Mouse (Mus musculus) myocyte (in vitro differentiated cells): ENCODE data around the gene Gng7. TPM values are rescaled to one million over a fixed set of nuclear protein-coding genes. Genes with fewer than 3 reads are reported as not detected.

Experiments used
- H3K27me3 ChIP-seq: one replicate; pipeline ENCODE4 v1.6.1; 2011; ENCODE audit not compliant: control insufficient read depth, insufficient read depth, insufficient read length
- H3K36me3 ChIP-seq: one replicate; pipeline ENCODE4 v1.6.1; 2011; ENCODE audit not compliant: control insufficient read depth, insufficient read depth
- H3K4me2 ChIP-seq: one replicate; pipeline ENCODE4 v1.6.1; 2011; ENCODE audit warnings: low read depth, control low read depth
- H3K4me3 ChIP-seq: one replicate; pipeline ENCODE4 v1.5.1; 2011; ENCODE audit warnings: mild to moderate bottlenecking, control low read depth, moderate library complexity
- H3K79me2 ChIP-seq: one replicate; pipeline ENCODE4 v1.6.1; 2011; ENCODE audit not compliant: control insufficient read depth, insufficient read depth
- H3ac ChIP-seq: one replicate; pipeline ENCODE4 v1.6.1; 2011; ENCODE audit not compliant: control insufficient read depth, insufficient read length
- CEBPB ChIP-seq: IDR thresholded peaks from 2 replicates; pipeline ENCODE4 v1.6.1; 2011; ENCODE audit warnings: mild to moderate bottlenecking, moderate library complexity; ENCODE audit not compliant: poor library complexity, insufficient read depth, severe bottlenecking
- E2F4 ChIP-seq: IDR thresholded peaks from one replicate; pipeline ENCODE4 v1.6.1; 2011; ENCODE audit warnings: mild to moderate bottlenecking, control low read depth, moderate library complexity; ENCODE audit not compliant: insufficient read depth
- MAX ChIP-seq: IDR thresholded peaks from one replicate; pipeline ENCODE4 v1.6.1; 2011; ENCODE audit warnings: low read depth, mild to moderate bottlenecking, control low read depth
- MYOD1 ChIP-seq, 3 experiments: IDR thresholded peaks; one replicate each; pipeline ENCODE4 v1.6.1; 2011; ENCODE audit warnings: control low read depth in 2 of 3, low read depth in 2 of 3, mild to moderate bottlenecking in 2 of 3, moderate library complexity in 1 of 3; ENCODE audit not compliant: insufficient read length in 2 of 3, control insufficient read depth in 1 of 3
- MYOG ChIP-seq, 3 experiments: IDR thresholded peaks; one replicate each; pipeline ENCODE4 v1.6.1; 2011; ENCODE audit warnings: control low read depth in 2 of 3, low read depth in 2 of 3, mild to moderate bottlenecking in 2 of 3; ENCODE audit not compliant: insufficient read length in 2 of 3, control insufficient read depth in 1 of 3, insufficient read depth in 1 of 3
- POLR2A ChIP-seq: IDR thresholded peaks from one replicate; pipeline ENCODE4 v1.6.1; 2011; ENCODE audit warnings: low read depth, mild to moderate bottlenecking, control low read depth, moderate library complexity; ENCODE audit not compliant: insufficient read length
- POLR2AphosphoS2 ChIP-seq: IDR thresholded peaks from one replicate; pipeline ENCODE4 v1.6.1; 2011; ENCODE audit warnings: low read depth, control low read depth; ENCODE audit not compliant: insufficient read length
- REST ChIP-seq: IDR thresholded peaks from one replicate; pipeline ENCODE4 v1.6.1; 2011; ENCODE audit warnings: mild to moderate bottlenecking, control low read depth, moderate library complexity; ENCODE audit not compliant: insufficient read depth, insufficient read length
- SRF ChIP-seq: IDR thresholded peaks from one replicate; pipeline ENCODE4 v1.6.1; 2011; ENCODE audit warnings: low read depth; ENCODE audit not compliant: control insufficient read depth, insufficient read length
- TCF12 ChIP-seq: IDR thresholded peaks from one replicate; pipeline ENCODE4 v1.6.1; 2011; ENCODE audit warnings: mild to moderate bottlenecking, control low read depth; ENCODE audit not compliant: poor library complexity, insufficient read depth, severe bottlenecking
- TCF3 ChIP-seq: IDR thresholded peaks from one replicate; pipeline ENCODE4 v1.6.1; 2011; ENCODE audit warnings: low read depth, control low read depth; ENCODE audit not compliant: insufficient read length
- USF1 ChIP-seq: IDR thresholded peaks from one replicate; pipeline ENCODE4 v1.6.1; 2011; ENCODE audit warnings: low read depth, mild to moderate bottlenecking, control low read depth, moderate library complexity
- polyA plus RNA-seq: library from polyadenylated mRNA; unstranded; fragments of >200 nt; fragmentation: generic; extraction: Trizol; gene quantifications from one replicate; pipeline ENCODE4 v1.2.1, GENCODE M21; 2012; ENCODE audit warnings: missing spikeins

Gene Gng7
- polyA plus RNA-seq, 1 experiment = 0.47 TPM

DNA sequence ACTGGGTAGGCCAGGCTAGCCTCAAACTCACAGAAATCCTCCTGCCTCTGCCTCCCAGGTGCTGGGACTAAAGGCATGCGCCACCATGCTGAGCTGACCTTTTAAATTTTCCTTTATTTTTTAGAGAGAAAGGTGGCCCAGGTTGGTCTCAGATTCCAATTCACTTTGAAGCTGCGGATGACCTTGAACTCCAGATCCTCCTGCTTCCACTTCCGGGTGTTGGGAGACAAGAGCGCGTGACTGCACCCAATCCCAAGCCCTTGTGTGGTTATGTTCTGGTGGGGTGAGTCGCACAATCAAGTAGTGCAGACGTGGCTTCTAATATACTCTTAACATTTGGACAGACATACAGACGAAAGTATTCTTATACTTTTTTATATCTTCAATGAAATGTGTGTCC, 18.2 kb downstream of the Gng7 start:
- Histone ChIP-seq H3K4me2 (no peak overlapping the region), H3ac (no peak overlapping the region), H3K4me3 (no peak overlapping the region), H3K36me3 (no peaks in the 10 kb centered on the region), H3K79me2 (no peaks in the 10 kb centered on the region), H3K27me3 (peaks cover 6% of the 10 kb centered on the region)
- TF ChIP-seq MYOD1 (IDR thresholded peaks at IDR 0.05; ENCODE audit: control insufficient read depth in 1 of 3, insufficient read length in 2 of 3, low read depth in 2 of 3) = no peak
- TF ChIP-seq USF1 = no peak
- TF ChIP-seq SRF = no peak
- no peak for TF ChIP-seq E2F4
- TF ChIP-seq TCF12 = no peak
- TF ChIP-seq TCF3 = no peak
- TF ChIP-seq POLR2A = no peak
- TF ChIP-seq REST = no peak
- no peak for TF ChIP-seq MYOG (IDR thresholded peaks at IDR 0.05; ENCODE audit: control insufficient read depth in 1 of 3, insufficient read depth in 1 of 3, insufficient read length in 2 of 3, low read depth in 2 of 3)

- peak overlapping the region; percentile 61 for H3K4me2 ChIP-seq
- H3K79me2 ChIP-seq = no peaks in the 10 kb centered on the region
- no peaks in the 10 kb centered on the region for H3K27me3 ChIP-seq
- H3ac ChIP-seq = no peak overlapping the region
- H3K4me3 ChIP-seq = no peak overlapping the region
- no peaks in the 10 kb centered on the region for H3K36me3 ChIP-seq
- TF ChIP-seq MAX = no peak
- no peak for TF ChIP-seq CEBPB
- no peak for TF ChIP-seq MYOG (IDR thresholded peaks at IDR 0.05; ENCODE audit: control insufficient read depth in 1 of 3, insufficient read depth in 1 of 3, insufficient read length in 2 of 3, low read depth in 2 of 3)
- TF ChIP-seq POLR2AphosphoS2 = no peak
- no peak for TF ChIP-seq REST
- TF ChIP-seq E2F4 = no peak
- TF ChIP-seq POLR2A = no peak
- TF ChIP-seq TCF12 = no peak
- TF ChIP-seq USF1 = no peak
- TF ChIP-seq SRF = no peak
- TF ChIP-seq MYOD1 (IDR thresholded peaks at IDR 0.05; ENCODE audit: control insufficient read depth in 1 of 3, insufficient read length in 2 of 3, low read depth in 2 of 3) = no peak
- no peak for TF ChIP-seq TCF3
These were observed 19.6 kb downstream of the Gng7 start for GRCm38 (mm10) chr10:80995091-80995632.

GRCm38 (mm10) chr10:80994621-80995020, 20.1 kb downstream of the Gng7 start:
- Histone ChIP-seq H3K27me3 (no peaks in the 10 kb centered on the region), H3K4me3 (no peak overlapping the region), H3K4me2 (peak overlapping the region; percentile 61), H3ac (no peak overlapping the region), H3K79me2 (no peaks in the 10 kb centered on the region), H3K36me3 (no peaks in the 10 kb centered on the region)
- TF ChIP-seq SRF (no peak), MYOG (IDR thresholded peaks at IDR 0.05; ENCODE audit: control insufficient read depth in 1 of 3, insufficient read depth in 1 of 3, insufficient read length in 2 of 3, low read depth in 2 of 3) (no peak), USF1 (no peak), POLR2A (no peak)

GRCm38 (mm10) chr10:80993276-80993675, 21.5 kb downstream of the Gng7 start:
- Histone ChIP-seq H3K79me2 (no peaks in the 10 kb centered on the region), H3K4me2 (no peak overlapping the region), H3K4me3 (no peak overlapping the region), H3K36me3 (no peaks in the 10 kb centered on the region), H3K27me3 (no peaks in the 10 kb centered on the region), H3ac (no peak overlapping the region)
- TF ChIP-seq MYOG (IDR thresholded peaks at IDR 0.05; ENCODE audit: control insufficient read depth in 1 of 3, insufficient read depth in 1 of 3, insufficient read length in 2 of 3, low read depth in 2 of 3) = no peak
- TF ChIP-seq TCF3 = no peak
- TF ChIP-seq MAX = no peak
- no peak for TF ChIP-seq E2F4
- no peak for TF ChIP-seq TCF12
- no peak for TF ChIP-seq POLR2A
- TF ChIP-seq USF1 = no peak
- no peak for TF ChIP-seq POLR2AphosphoS2
- TF ChIP-seq SRF = no peak
- TF ChIP-seq MYOD1 (IDR thresholded peaks at IDR 0.05; ENCODE audit: control insufficient read depth in 1 of 3, insufficient read length in 2 of 3, low read depth in 2 of 3) = no peak
- no peak for TF ChIP-seq REST
- no peak for TF ChIP-seq CEBPB

- H3K27me3 ChIP-seq = no peaks in the 10 kb centered on the region
- H3ac ChIP-seq = no peak overlapping the region
- TF ChIP-seq MYOG (IDR thresholded peaks at IDR 0.05; ENCODE audit: control insufficient read depth in 1 of 3, insufficient read depth in 1 of 3, insufficient read length in 2 of 3, low read depth in 2 of 3) (peak in 1 of 3 experiments; percentile 63), MYOD1 (IDR thresholded peaks at IDR 0.05; ENCODE audit: control insufficient read depth in 1 of 3, insufficient read length in 2 of 3, low read depth in 2 of 3) (peak in 2 of 3 experiments; percentile 58 to 71), MAX (no peak)
- no peak overlapping the region for H3K4me3 ChIP-seq
- H3K36me3 ChIP-seq = no peaks in the 10 kb centered on the region
- no peak overlapping the region for H3K4me2 ChIP-seq
- no peaks in the 10 kb centered on the region for H3K79me2 ChIP-seq
These were observed 22.8 kb downstream of the Gng7 start for GRCm38 (mm10) chr10:80991945-80992344.
